Mouse (Mus musculus) stomach, embryonic 14.5 days (tissue): Measurements from ENCODE around the gene Coil. TPM values are rescaled to one million over a fixed set of nuclear protein-coding genes. Genes with fewer than 3 reads are reported as not detected.

Experiments
- ATAC-seq: fragments of 200-750 bp; cut with Nextera tagmentation; 2 replicates; pipeline ENCODE4 v1.8.0; 2017; ENCODE audit warnings: low read depth, moderate TSS enrichment; ENCODE audit not compliant: insufficient number of reproducible peaks, insufficient read depth, low FRiP score
- H3K27ac ChIP-seq: fragments of 300-500 bp; sonication (generic); 2 replicates; pipeline ENCODE4 v1.5.1; 2014; ENCODE audit warnings: mild to moderate bottlenecking, low read length, moderate library complexity, mixed read lengths
- H3K27me3 ChIP-seq: fragments of 300-500 bp; sonication (generic); 2 replicates; pipeline ENCODE4 v1.6.1; 2014; ENCODE audit warnings: low read length, control low read depth, mixed read lengths; ENCODE audit not compliant: control insufficient read depth, insufficient read depth
- H3K36me3 ChIP-seq: fragments of 300-500 bp; sonication (generic); 2 replicates; pipeline ENCODE4 v1.6.1; 2014; ENCODE audit warnings: mild to moderate bottlenecking, control low read depth, low read length, moderate library complexity, mixed read lengths; ENCODE audit not compliant: control insufficient read depth, insufficient read depth
- H3K4me1 ChIP-seq: fragments of 300-500 bp; sonication (generic); 2 replicates; pipeline ENCODE4 v1.6.1; 2014; ENCODE audit warnings: low read length, control low read depth, mixed read lengths; ENCODE audit not compliant: control insufficient read depth, insufficient read depth
- H3K4me2 ChIP-seq: fragments of 300-500 bp; sonication (generic); replicated peaks from 2 replicates; pipeline ENCODE4 v1.6.1; 2014; ENCODE audit warnings: low read depth, low read length, control low read depth
- H3K4me3 ChIP-seq: fragments of 300-500 bp; sonication (generic); 2 replicates; pipeline ENCODE4 v1.5.1; 2014; ENCODE audit warnings: low read depth, low read length, control low read depth
- H3K9ac ChIP-seq: fragments of 300-500 bp; sonication (generic); replicated peaks from 2 replicates; pipeline ENCODE4 v1.6.1; 2014; ENCODE audit warnings: low read depth, mild to moderate bottlenecking, control low read depth, low read length, moderate library complexity, mixed read lengths
- H3K9me3 ChIP-seq: fragments of 300-500 bp; sonication (generic); 2 replicates; pipeline ENCODE4 v1.6.1; 2016; ENCODE audit warnings: low read depth, low read length, control low read depth; ENCODE audit not compliant: control insufficient read depth
- WGBS: fragments of 180-500 bp; shearing (Covaris S2); extraction: QIAGEN DNeasy Blood & Tissue Kit; methylation state at CpG from one replicate; pipeline ENCODE4 v1.1.7; 2014; 5-methylcytosine and 5-hydroxymethylcytosine counted together
- polyA plus RNA-seq: library from polyadenylated mRNA; unstranded; fragments of >200 nt; fragmentation: Nextera tagmentation; extraction: Ambion mirVana; gene quantifications from 2 replicates; pipeline ENCODE4 v1.2.1, GENCODE M21; 2014

Coil gene
- polyA plus RNA-seq, 1 experiment from 2014 or later, result 11.2 TPM

GRCm38 (mm10) chr11:88941489-88941888, 28.6 kb upstream of the Coil start:
- Histone ChIP-seq H3K36me3 (peaks cover 12% of the 10 kb centered on the region), H3K9me3 (no peaks in the 10 kb centered on the region)
- 87% methylated on average over 12 of the region's 12 CpGs for WGBS

DNA sequence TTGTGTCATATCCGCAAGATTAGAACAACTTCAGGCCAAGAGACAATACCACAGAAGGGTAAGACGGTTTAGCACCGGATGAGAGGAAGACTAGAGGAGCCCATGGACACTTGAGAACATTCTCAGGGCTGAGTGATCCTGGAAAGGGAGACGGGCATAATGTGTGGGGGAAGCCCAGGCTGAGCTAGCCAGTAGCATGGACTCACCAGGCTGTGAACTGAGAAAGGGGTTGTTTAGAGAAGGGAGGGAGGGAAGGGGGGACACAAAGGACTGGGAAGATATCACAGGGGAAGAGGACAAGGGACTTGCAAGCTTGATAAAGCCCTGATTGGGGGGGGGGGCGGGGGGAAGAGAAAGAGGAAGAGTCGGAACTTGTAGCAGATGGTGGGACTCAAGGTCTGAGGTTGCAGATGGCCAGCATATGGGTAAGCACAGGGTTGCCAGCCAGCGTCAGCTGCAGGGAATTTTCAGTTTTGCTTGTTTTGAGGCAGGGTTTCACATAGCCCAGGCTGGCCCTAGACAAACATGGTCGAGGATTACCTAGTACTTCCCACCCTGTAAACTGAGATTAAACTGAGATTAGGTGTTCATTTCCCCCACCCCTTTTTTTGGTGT, 24.0 kb upstream of the Coil start:
- H3K9ac ChIP-seq, result no peak overlapping the region
- H3K36me3 ChIP-seq, result peaks cover 12% of the 10 kb centered on the region
- no peak overlapping the region for H3K27ac ChIP-seq
- H3K27me3 ChIP-seq, result no peaks in the 10 kb centered on the region
- no peak for ATAC-seq
- no peak overlapping the region for H3K4me2 ChIP-seq
- H3K9me3 ChIP-seq, result no peaks in the 10 kb centered on the region
- H3K4me3 ChIP-seq, result no peak overlapping the region
- no peaks in the 10 kb centered on the region for H3K4me1 ChIP-seq
- WGBS, result 76% methylated on average over 7 of the region's 8 CpGs

More at GRCm38 (mm10) chr11:88941489-88941888, 28.6 kb upstream of the Coil start:
- Histone ChIP-seq H3K4me3 (no peak overlapping the region), H3K9ac (no peak overlapping the region), H3K27me3 (no peaks in the 10 kb centered on the region), H3K4me2 (no peak overlapping the region), H3K4me1 (no peaks in the 10 kb centered on the region), H3K27ac (no peak overlapping the region)
- ATAC-seq, result no peak

GRCm38 (mm10) chr11:88948896-88949295, 21.2 kb upstream of the Coil start:
- 55% methylated on average over 8 of the region's 8 CpGs for WGBS
- no peaks in the 10 kb centered on the region for H3K4me1 ChIP-seq
- ATAC-seq, result no peak
- H3K4me2 ChIP-seq, result no peak overlapping the region
- no peak overlapping the region for H3K27ac ChIP-seq
- H3K9ac ChIP-seq, result no peak overlapping the region
- H3K9me3 ChIP-seq, result no peaks in the 10 kb centered on the region
- no peak overlapping the region for H3K4me3 ChIP-seq
- H3K36me3 ChIP-seq, result peaks cover 2% of the 10 kb centered on the region; the same call in 1 of the 2 replicates
- no peaks in the 10 kb centered on the region for H3K27me3 ChIP-seq

GRCm38 (mm10) chr11:88949802-88950639, 20.0 kb upstream of the Coil start:
- Histone ChIP-seq H3K9me3 (no peaks in the 10 kb centered on the region), H3K27me3 (no peaks in the 10 kb centered on the region), H3K4me2 (no peak overlapping the region), H3K9ac (no peak overlapping the region), H3K4me3 (no peak overlapping the region), H3K27ac (no peak overlapping the region), H3K4me1 (no peaks in the 10 kb centered on the region), H3K36me3 (no peaks in the 10 kb centered on the region)
- WGBS, result 73% methylated on average over 8 of the region's 8 CpGs
- ATAC-seq, result no peak

DNA sequence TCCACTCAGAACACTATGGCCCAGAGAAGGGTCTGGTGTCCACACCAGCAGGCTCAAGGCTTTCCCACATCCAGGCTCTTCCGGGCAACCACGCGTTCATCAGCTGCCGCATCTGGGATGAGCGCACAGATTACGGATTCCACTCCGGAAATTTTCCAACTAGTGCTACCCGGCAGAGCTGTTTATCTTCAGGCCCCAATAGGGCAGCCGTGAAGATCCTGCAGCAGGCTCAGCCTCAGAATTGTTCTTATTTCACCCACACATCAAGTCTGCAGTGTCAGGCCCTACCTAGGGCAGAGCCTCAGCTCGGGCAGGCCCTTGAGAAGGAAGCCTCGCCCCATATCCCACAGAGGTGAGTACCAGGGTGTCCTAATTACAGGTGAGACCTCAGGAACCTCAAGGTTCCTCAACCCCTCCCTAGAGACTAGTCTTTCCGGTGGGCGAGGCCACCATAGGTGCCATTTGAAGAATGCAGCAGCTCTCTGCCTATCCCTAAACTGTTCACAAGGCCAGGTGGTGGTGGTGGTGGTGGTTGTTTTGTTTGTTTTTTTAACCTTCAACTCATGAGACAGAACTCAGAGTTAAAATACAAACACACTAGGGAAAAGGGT, 19.3 kb upstream of the Coil start:
- H3K4me2 ChIP-seq, result no peak overlapping the region
- H3K4me1 ChIP-seq, result peaks cover 2% of the 10 kb centered on the region; the same call in 1 of the 2 replicates
- no peak overlapping the region for H3K9ac ChIP-seq
- no peaks in the 10 kb centered on the region for H3K27me3 ChIP-seq
- H3K9me3 ChIP-seq, result no peaks in the 10 kb centered on the region
- no peak overlapping the region for H3K4me3 ChIP-seq
- no peak for ATAC-seq
- H3K36me3 ChIP-seq, result no peaks in the 10 kb centered on the region
- no peak overlapping the region for H3K27ac ChIP-seq
- 83% methylated on average over 13 of the region's 13 CpGs for WGBS

DNA sequence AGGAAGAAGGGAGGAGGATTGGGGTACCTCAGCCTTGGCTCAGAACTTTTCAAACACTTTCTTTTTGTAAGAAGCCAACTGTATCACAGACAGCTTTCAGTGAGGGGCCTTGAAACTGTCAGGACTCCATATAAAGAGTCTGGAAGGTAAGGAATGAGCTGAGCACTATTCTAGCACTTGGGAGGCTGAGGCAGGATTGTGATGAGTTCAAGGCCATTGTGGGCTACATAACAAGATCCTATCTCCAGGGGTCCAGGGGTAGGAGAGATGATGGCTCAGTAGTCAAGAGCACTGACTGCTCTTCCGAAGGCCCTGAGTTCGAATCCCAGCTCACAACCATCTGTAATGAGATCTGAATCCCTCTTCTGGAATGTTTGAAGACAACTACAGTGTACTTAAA, 18.5 kb upstream of the Coil start:
- no peaks in the 10 kb centered on the region for H3K27me3 ChIP-seq
- peaks cover 2% of the 10 kb centered on the region; the same call in 1 of the 2 replicates for H3K4me1 ChIP-seq
- no peaks in the 10 kb centered on the region for H3K9me3 ChIP-seq
- no peak overlapping the region for H3K27ac ChIP-seq
- ATAC-seq, result no peak
- no peak overlapping the region for H3K4me3 ChIP-seq
- WGBS, result 100% methylated on average over 2 of the region's 2 CpGs
- no peak overlapping the region for H3K9ac ChIP-seq
- H3K36me3 ChIP-seq, result no peaks in the 10 kb centered on the region
- no peak overlapping the region for H3K4me2 ChIP-seq

- Histone ChIP-seq H3K9ac (no peak overlapping the region), H3K4me2 (no peak overlapping the region), H3K4me1 (peaks cover 2% of the 10 kb centered on the region; the same call in 1 of the 2 replicates), H3K36me3 (no peaks in the 10 kb centered on the region), H3K4me3 (no peak overlapping the region), H3K27ac (no peak overlapping the region), H3K9me3 (no peaks in the 10 kb centered on the region), H3K27me3 (no peaks in the 10 kb centered on the region)
- ATAC-seq, result no peak
- WGBS, result 94% methylated on average over 5 of the region's 5 CpGs
These were observed 17.9 kb upstream of the Coil start for GRCm38 (mm10) chr11:88952117-88952516.

DNA sequence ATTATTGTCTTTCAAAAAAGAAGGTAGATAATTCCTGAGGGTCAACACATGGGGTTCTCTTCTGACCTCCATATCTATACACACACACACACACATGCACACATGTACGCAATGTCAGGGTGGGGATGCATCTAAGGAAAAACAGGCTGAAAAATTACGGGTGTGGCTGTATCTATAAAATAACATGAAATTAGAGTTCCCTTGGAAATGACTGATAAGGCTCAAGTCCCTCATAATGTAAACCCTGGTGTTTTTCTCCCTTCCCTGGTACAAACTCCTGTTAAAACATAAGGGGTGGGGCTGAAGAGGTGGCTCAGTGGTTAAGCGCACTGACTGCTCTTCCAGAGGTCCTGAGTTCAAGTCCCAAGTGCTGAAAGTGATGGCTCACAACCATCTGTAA, 16.5 kb upstream of the Coil start:
- H3K9ac ChIP-seq, result no peak overlapping the region
- no peak overlapping the region for H3K27ac ChIP-seq
- H3K9me3 ChIP-seq, result no peaks in the 10 kb centered on the region
- no peak overlapping the region for H3K4me2 ChIP-seq
- H3K36me3 ChIP-seq, result no peaks in the 10 kb centered on the region
- peaks cover 2% of the 10 kb centered on the region; the same call in 1 of the 2 replicates for H3K4me1 ChIP-seq
- no peak overlapping the region for H3K4me3 ChIP-seq
- ATAC-seq, result no peak
- H3K27me3 ChIP-seq, result no peaks in the 10 kb centered on the region
- 85% methylated on average over 3 of the region's 3 CpGs for WGBS
